Mouse (Mus musculus): ENCODE results near the gene Apba2. TPM values are rescaled to one million over a fixed set of nuclear protein-coding genes. Genes with fewer than 3 reads are reported as not detected.

The Apba2 gene
- total RNA-seq, 2 experiments from 2014 or later = 0.15 TPM; not detected in 1

- intact Hi-C loops (cut with DNase I) = no loop called here
- DNase-seq = no peak
These were observed 206.7 kb downstream of the Apba2 start for GRCm38 (mm10) chr7:64708176-64708575.

DNA sequence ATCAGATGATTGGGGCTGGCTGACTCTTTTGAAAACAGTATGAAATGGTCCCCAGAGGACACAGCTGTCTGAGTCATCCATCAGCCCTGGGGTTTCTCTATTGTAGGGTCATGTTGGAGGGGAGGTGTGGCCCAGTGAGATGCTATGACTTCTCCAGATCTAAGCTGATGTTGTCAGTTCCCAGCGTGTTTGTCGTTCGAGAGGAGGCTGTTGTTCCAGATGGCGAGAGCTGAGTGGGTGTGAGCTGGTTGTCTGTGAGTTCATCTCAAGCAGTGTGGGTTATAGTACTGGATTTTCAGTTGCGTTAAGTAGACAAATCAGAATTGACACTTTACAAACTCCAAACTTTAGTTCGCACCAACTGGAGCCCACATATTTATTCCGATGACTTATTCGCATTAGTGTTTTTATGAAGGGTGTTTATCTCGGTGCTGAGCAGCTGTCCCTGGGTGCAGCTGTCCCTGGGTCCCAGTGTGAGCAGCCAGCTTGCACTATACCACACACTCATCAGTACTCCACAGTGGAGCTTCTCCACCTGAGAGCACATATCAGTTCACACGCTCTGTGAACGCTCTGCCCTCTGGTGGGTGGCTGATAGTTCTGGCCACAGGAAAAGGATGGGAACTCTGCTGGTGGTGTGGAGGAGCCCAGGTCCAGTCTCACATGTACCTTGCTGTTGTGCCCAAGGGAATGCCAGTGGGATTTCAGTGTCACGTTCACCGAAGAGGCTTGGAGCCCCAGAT, 208.2 kb downstream of the Apba2 start:
- no peak for DNase-seq

GRCm38 (mm10) chr7:64716286-64716685, 214.8 kb downstream of the Apba2 start:
- intact Hi-C loops (cut with DNase I) = no loop called here
- DNase-seq = no peak

More for the DNA sequence above, 208.2 kb downstream of the Apba2 start:
- intact Hi-C loops (cut with DNase I) = no loop called here

DNA sequence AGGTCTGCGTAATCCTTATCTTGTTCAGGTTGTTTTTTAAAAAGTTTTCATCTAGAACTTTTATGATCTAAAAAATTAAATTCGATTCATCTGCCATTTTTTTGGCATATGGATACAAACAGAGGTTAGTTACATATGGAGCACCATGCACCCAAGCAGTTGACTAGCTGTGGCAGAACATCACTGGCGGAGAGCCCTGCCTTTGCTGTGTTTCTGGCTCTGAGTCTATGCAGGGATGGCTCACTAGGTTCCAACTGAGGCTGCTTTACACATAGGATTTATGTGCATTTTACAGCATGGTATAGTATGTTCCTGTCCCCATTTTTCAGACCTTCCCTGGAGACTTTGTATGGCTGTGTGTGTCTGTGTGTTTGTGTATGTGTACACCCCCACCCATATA, 221.8 kb downstream of the Apba2 start:
- intact Hi-C loops (cut with DNase I) = no loop called here
- DNase-seq = no peak

- DNase-seq = no peak
- intact Hi-C loops (cut with DNase I) = no loop called here
These were observed 222.9 kb downstream of the Apba2 start for GRCm38 (mm10) chr7:64724409-64724808.

DNA sequence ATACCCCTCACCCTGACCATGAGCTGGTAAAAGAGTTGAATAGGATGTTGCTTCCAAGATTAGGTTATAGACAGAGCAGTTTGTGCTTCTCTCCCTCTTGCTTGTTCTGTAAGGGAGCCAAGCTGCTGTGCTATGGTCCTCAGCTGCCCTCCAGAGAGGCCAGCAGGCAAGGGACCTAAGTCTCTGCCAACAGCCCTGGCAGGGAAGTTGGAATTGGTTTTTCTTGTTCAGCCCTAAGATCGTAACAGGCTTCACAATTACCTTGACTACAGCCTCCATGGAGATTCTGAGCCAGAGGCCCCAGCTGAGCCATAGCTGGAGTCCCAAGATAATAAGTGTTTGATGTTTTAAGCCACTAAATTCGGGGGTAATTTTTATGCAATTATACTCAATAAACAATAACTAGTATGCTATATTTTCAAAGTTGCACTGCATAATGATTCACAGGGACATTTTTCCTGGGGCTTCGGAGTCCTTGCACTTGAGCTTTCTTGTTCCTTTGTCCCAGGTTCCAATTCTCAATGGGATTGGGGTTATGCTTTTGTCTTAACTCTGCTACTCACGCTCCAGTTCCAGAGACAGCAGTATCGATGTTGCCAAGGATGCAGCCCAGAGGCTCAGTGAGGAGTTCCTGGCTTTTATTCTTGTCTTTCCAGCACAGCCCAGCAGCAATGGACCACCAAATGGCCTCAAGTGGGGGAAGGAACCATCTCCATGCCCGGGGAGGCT, 224.6 kb downstream of the Apba2 start:
- intact Hi-C loops (cut with DNase I) = no loop called here
- DNase-seq = no peak

- intact Hi-C loops (cut with DNase I) = no loop called here
These were observed 226.7 kb downstream of the Apba2 start for GRCm38 (mm10) chr7:64728181-64728591.

DNA sequence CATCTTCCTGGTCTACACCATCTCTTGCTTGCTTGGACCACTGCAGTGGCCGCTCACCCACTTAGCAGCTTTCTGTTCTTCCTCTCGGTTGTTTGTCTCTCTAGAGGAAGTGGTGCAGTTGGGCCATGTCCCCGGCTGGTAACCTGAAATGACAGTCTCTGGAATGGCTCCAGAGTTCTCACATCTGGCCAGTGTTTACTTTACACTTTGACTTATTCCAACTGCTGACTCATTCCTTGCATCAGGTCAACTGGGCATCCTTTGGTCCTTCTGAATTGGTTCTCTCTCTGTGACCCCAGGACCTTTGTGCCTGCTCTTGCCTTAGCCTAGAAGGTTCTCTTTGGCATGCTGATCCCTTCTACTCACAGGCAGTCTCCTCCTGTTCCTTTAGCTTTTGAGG, 227.3 kb downstream of the Apba2 start:
- no peak for DNase-seq
- intact Hi-C loops (cut with DNase I) = no loop called here

More at GRCm38 (mm10) chr7:64728181-64728591, 226.7 kb downstream of the Apba2 start:
- DNase-seq = no peak

- intact Hi-C loops (cut with DNase I) = no loop called here
- no peak for DNase-seq
These were observed 228.3 kb downstream of the Apba2 start for GRCm38 (mm10) chr7:64729785-64730184.

DNA sequence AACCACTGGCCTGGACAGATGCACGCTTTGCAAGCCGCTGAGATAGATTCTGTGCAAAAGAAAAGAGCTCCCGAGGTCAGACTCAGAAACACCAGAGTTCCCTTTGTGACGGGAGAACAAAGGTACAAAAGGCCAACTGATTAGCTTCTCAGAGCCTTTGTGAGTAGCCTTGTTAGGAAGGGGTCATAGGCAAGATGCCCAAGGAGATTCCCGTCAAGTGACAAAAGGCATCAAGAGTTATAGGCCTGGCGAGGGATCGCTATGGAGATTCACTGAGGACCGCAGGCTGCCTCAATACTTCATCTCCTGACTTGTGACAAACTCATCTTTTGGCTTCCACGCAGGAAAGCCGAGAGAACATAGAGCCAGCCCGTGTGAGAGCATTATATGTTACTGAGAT, 237.6 kb downstream of the Apba2 start:
- no peak for DNase-seq
- intact Hi-C loops (cut with DNase I) = loop anchor here (5.0 kb wide), 1 partner anchor 582 kb away; no protein-coding TSS in a partner anchor

GRCm38 (mm10) chr7:64741333-64742307, 240.1 kb downstream of the Apba2 start:
- DNase-seq = peak in 1 of 2 experiments; percentile 46
- intact Hi-C loops (cut with DNase I) = loop anchor here (5.0 to 10.0 kb wide), 2 partner anchors 239 to 987 kb away; partner anchors contain the start of gene Apba2

DNA sequence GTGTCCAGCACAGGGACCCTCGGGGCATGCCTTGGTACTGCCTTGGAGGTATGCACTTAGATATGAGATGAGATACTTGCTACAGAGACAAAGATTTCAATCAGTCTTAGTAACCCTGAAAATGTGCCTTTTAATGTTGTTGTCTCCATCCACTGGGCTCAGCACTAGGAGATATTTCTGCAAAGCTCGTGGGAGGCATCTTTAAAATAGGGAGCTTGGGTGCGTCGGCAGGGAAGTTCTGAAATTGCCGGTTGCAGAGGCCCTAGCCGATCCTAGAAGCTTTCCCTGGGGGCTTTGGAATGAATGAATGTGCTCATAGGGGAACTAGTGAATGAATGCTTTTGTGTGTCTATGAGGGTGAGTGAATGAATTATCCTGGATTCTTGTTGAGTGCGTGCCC, 242.1 kb downstream of the Apba2 start:
- intact Hi-C loops (cut with DNase I) = loop anchor here (5.0 to 10.0 kb wide), 2 partner anchors 241 to 989 kb away; partner anchors contain the start of gene Apba2
- DNase-seq = no peak

- peak in 1 of 2 experiments; percentile 15 for DNase-seq
- intact Hi-C loops (cut with DNase I) = no loop called here
These were observed 250.0 kb downstream of the Apba2 start for GRCm38 (mm10) chr7:64751465-64751864.

- no peak for DNase-seq
- intact Hi-C loops (cut with DNase I) = no loop called here
These were observed 250.6 kb downstream of the Apba2 start for GRCm38 (mm10) chr7:64752133-64752532.

DNA sequence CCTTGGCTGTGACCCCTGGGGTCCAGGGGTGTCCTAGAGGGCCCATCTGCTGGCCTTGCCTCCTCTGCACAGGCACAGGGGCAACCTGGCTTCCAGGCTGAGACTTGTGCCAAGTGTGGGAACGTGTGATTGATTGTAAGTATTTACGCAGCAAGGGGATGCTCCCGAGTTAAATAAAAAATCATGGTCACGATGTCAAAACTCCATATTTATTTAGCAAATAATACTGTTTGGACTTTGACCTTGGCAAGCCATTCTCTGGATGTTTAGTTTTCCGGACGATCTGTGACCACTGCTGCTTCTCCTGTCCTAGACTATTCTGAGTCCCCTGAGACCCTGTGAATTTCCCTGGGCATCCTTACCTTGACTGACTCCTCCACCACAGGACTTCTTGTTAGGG, 252.2 kb downstream of the Apba2 start:
- no peak for DNase-seq
- intact Hi-C loops (cut with DNase I) = no loop called here

GRCm38 (mm10) chr7:64754161-64754560, 252.7 kb downstream of the Apba2 start:
- no peak for DNase-seq
- intact Hi-C loops (cut with DNase I) = no loop called here

GRCm38 (mm10) chr7:64755141-64755540, 253.6 kb downstream of the Apba2 start:
- no peak for DNase-seq
- intact Hi-C loops (cut with DNase I) = no loop called here

- DNase-seq = no peak
- intact Hi-C loops (cut with DNase I) = no loop called here
These were observed 264.1 kb downstream of the Apba2 start for GRCm38 (mm10) chr7:64765595-64765994.

DNA sequence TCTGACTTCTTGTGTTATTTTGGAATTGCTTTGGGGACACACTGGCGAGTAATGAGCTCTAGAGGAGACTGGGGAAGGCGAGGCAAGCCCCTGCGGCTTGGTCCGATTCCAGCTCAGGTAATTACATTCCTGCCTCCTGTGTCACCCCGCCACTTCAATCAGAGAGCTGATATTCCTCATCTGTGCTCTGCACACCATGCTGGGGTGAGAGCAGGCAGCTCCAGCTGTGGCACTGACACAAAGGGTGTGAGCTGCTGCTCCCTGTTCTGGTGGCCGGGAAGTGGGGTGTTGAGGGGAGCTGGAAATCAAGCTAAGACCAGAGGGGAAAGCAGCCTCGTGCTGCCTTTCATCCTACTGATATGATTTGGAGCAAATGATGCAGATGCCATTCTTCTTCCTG, 268.3 kb downstream of the Apba2 start:
- DNase-seq = no peak
- intact Hi-C loops (cut with DNase I) = no loop called here

- DNase-seq = no peak
- intact Hi-C loops (cut with DNase I) = no loop called here
These were observed 269.4 kb downstream of the Apba2 start for GRCm38 (mm10) chr7:64770779-64771390.

All from gastrocnemius, postnatal 36 days (tissue).